Mouse (Mus musculus) heart, embryonic 16.5 days (tissue): ENCODE measurements around the gene Calhm5. TPM values are rescaled to one million over a fixed set of nuclear protein-coding genes. Genes with fewer than 3 reads are reported as not detected.

Source experiments
- ATAC-seq: fragments of 200-750 bp; cut with Nextera tagmentation; replicated peaks from 2 replicates; pipeline ENCODE4 v1.8.0; 2017; ENCODE audit warnings: moderate number of reproducible peaks; ENCODE audit not compliant: insufficient read depth, low FRiP score; ENCODE audit errors: extremely low read depth
- H3K27ac ChIP-seq: fragments of 300-500 bp; sonication (generic); 2 replicates; pipeline ENCODE4 v1.5.1; 2014; ENCODE audit warnings: mild to moderate bottlenecking, low read length, control low read depth, moderate library complexity
- H3K27me3 ChIP-seq: fragments of 300-500 bp; sonication (generic); 2 replicates; pipeline ENCODE4 v1.6.1; 2014; ENCODE audit warnings: low read length, mixed read lengths; ENCODE audit not compliant: control insufficient read depth, insufficient read depth
- H3K36me3 ChIP-seq: fragments of 300-500 bp; sonication (generic); 2 replicates; pipeline ENCODE4 v1.6.1; 2014; ENCODE audit not compliant: control insufficient read depth, insufficient read depth
- H3K4me1 ChIP-seq: fragments of 300-500 bp; sonication (generic); 2 replicates; pipeline ENCODE4 v1.6.1; 2014; ENCODE audit warnings: low read length, mixed read lengths; ENCODE audit not compliant: control insufficient read depth, insufficient read depth
- H3K4me2 ChIP-seq: fragments of 300-500 bp; sonication (generic); 2 replicates; pipeline ENCODE4 v1.6.1; 2014; ENCODE audit warnings: low read depth, mild to moderate bottlenecking, control low read depth, low read length
- H3K4me3 ChIP-seq: fragments of 300-500 bp; sonication (generic); 2 replicates; pipeline ENCODE4 v1.5.1; 2014; ENCODE audit warnings: mild to moderate bottlenecking, control low read depth, low read length
- H3K9ac ChIP-seq: fragments of 300-500 bp; sonication (generic); 2 replicates; pipeline ENCODE4 v1.6.1; 2014; ENCODE audit warnings: low read length, control low read depth
- H3K9me3 ChIP-seq: fragments of 300-500 bp; sonication (generic); replicated peaks from 2 replicates; pipeline ENCODE4 v1.6.1; 2016; ENCODE audit warnings: low read length; ENCODE audit not compliant: control insufficient read depth
- WGBS: fragments of 180-500 bp; shearing (Covaris S2); extraction: QIAGEN DNeasy Blood & Tissue Kit; methylation state at CpG from one replicate; pipeline ENCODE4 v1.1.7; 2014; 5-methylcytosine and 5-hydroxymethylcytosine counted together
- polyA plus RNA-seq: library from polyadenylated mRNA; unstranded; fragments of >200 nt; fragmentation: Nextera tagmentation; extraction: Ambion mirVana; gene quantifications from 2 replicates; pipeline ENCODE4 v1.2.1, GENCODE M21; 2015

Gene Calhm5
- polyA plus RNA-seq, 1 experiment from 2014 or later = 1.8 TPM

- H3K4me3 ChIP-seq = no peak overlapping the region
- no peak overlapping the region for H3K27ac ChIP-seq
- ATAC-seq = no peak
- H3K9me3 ChIP-seq = no peaks in the 10 kb centered on the region
- no peak overlapping the region for H3K4me2 ChIP-seq
- H3K36me3 ChIP-seq = no peaks in the 10 kb centered on the region
- H3K27me3 ChIP-seq = no peaks in the 10 kb centered on the region
- H3K4me1 ChIP-seq = no peaks in the 10 kb centered on the region
- H3K9ac ChIP-seq = no peak overlapping the region
These were observed 21.5 kb upstream of the Calhm5 start for GRCm38 (mm10) chr10:34117770-34118169.

DNA sequence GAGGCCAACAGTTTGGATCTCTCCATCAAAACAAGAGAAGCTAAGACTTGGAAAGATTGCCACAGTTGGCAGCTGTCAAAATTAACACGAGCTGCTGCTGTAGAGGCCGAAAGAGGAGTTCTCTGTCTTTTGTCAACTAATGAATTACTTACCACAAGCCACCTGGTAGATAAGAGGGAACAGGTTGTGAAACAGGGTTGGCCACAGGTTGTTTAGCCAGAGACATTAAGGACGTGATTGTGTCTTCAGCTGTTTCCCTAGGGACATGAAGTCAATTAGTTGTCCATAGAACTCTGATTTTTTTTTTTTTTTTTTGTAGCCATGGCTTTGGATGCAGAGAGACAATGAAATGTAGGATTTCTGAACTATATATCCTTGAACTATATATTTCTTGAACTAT lies 20.8 kb upstream of the Calhm5 start:
- Histone ChIP-seq H3K27me3 (no peaks in the 10 kb centered on the region), H3K4me3 (no peak overlapping the region), H3K4me2 (no peak overlapping the region), H3K4me1 (no peaks in the 10 kb centered on the region), H3K36me3 (no peaks in the 10 kb centered on the region), H3K9me3 (no peaks in the 10 kb centered on the region), H3K9ac (no peak overlapping the region), H3K27ac (no peak overlapping the region)
- WGBS = 45% methylated on average over 3 of the region's 3 CpGs
- no peak for ATAC-seq

- Histone ChIP-seq H3K9ac (no peak overlapping the region), H3K36me3 (no peaks in the 10 kb centered on the region), H3K27me3 (no peaks in the 10 kb centered on the region), H3K27ac (no peak overlapping the region), H3K4me3 (no peak overlapping the region), H3K9me3 (no peaks in the 10 kb centered on the region), H3K4me1 (no peaks in the 10 kb centered on the region), H3K4me2 (no peak overlapping the region)
- 61% methylated on average over 4 of the region's 4 CpGs for WGBS
- ATAC-seq = no peak; the same call in 1 of the 2 replicates
These were observed 15.8 kb upstream of the Calhm5 start for GRCm38 (mm10) chr10:34111964-34112738.

DNA sequence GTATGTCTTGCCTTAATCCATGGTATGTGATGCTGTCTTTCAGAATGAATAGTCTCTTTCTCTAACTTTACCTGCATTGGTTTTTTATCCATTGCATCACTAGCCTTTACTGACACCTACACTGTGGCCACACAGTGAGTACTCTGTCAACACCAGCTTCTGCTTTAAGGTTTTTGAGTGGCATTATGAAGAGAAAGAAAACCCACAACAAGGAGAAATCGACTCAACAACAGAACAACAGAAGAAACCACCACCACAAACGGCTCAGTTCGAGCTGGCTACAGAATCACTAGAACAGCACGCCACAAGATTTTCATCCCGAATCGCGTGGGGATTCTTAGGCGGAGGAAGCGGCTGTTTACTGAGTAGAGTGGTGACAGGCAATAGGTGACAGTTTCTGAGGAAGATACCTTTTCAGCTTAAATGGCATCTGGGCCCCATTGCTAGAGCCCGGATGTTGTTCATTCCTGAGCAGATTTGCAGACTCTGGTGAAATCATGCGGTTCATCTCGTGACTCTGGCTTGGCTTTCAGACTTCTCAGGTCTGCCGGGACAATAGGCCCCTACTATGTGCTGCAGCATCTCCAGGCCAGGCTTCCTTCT lies 14.6 kb upstream of the Calhm5 start:
- no peaks in the 10 kb centered on the region for H3K36me3 ChIP-seq
- H3K9ac ChIP-seq = no peak overlapping the region
- H3K4me2 ChIP-seq = no peak overlapping the region
- WGBS = 61% methylated on average over 13 of the region's 13 CpGs
- H3K4me3 ChIP-seq = no peak overlapping the region
- H3K27me3 ChIP-seq = no peaks in the 10 kb centered on the region
- ATAC-seq = 0 out of 2 replicates have a peak, but pooled peaks have one; percentile 14
- no peaks in the 10 kb centered on the region for H3K4me1 ChIP-seq
- no peaks in the 10 kb centered on the region for H3K9me3 ChIP-seq
- H3K27ac ChIP-seq = no peak overlapping the region; the same call in 1 of the 2 replicates

DNA sequence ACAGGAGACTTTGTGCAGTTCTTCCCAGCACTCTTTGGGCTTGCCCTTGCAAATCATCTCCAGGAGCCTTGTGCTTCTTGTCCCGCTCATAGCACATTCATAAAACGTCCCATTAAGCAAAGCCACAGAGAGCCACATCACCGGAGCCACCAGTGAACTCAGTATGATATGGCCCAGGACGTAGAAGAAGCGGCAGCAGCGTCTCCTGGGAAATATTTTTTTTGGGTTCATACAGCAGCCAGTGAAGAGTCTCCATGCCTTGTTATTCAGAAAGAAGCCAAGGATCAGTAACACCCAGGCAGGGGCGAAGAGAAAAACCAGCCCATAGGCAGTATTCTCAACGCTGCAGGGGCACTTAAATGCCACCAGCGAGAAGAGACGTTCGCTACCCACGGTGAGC lies 355 bp downstream of the Calhm5 start:
- Histone ChIP-seq H3K27ac (peak overlapping the region; percentile 23), H3K9ac (peak overlapping the region; percentile 68)
- peak; percentile 10; the same call in 1 of the 2 replicates for ATAC-seq

DNA sequence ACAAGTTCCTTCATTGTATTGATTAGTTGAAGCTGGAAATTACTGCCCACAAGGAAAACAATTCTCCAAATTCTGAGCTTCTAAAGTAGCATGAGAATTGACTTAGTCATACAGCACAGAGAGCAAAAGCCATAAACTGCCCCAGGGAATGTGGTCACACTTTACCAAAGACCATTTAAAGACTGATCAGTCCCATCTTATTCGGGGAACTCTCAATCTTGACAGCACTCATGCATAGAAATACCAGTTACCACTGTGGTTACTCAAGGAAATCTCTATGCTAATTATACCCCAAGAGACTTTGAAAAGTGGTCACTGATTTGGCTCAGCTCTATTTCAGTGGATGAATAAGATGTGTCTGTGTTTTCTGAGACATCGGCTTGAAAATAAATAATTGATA lies 1.2 kb downstream of the Calhm5 start:
- H3K4me1 ChIP-seq = 0 out of 2 replicates have a peak, but pooled peaks cover 4% of the 10 kb centered on the region
- H3K9me3 ChIP-seq = no peaks in the 10 kb centered on the region
- no peak for ATAC-seq
- H3K9ac ChIP-seq = no peak overlapping the region
- no peak overlapping the region for H3K27ac ChIP-seq
- peak overlapping the region; percentile 58 for H3K4me2 ChIP-seq
- 58% methylated on average over 2 of the region's 2 CpGs for WGBS
- H3K27me3 ChIP-seq = no peaks in the 10 kb centered on the region
- H3K36me3 ChIP-seq = no peaks in the 10 kb centered on the region
- H3K4me3 ChIP-seq = peak overlapping the region; percentile 57

More for the DNA sequence above, 355 bp downstream of the Calhm5 start:
- Histone ChIP-seq H3K36me3 (no peaks in the 10 kb centered on the region), H3K4me1 (0 out of 2 replicates have a peak, but pooled peaks cover 4% of the 10 kb centered on the region), H3K4me3 (peak overlapping the region; percentile 57), H3K27me3 (no peaks in the 10 kb centered on the region), H3K4me2 (peak overlapping the region; percentile 58), H3K9me3 (no peaks in the 10 kb centered on the region)
- WGBS = 43% methylated on average over 12 of the region's 12 CpGs

DNA sequence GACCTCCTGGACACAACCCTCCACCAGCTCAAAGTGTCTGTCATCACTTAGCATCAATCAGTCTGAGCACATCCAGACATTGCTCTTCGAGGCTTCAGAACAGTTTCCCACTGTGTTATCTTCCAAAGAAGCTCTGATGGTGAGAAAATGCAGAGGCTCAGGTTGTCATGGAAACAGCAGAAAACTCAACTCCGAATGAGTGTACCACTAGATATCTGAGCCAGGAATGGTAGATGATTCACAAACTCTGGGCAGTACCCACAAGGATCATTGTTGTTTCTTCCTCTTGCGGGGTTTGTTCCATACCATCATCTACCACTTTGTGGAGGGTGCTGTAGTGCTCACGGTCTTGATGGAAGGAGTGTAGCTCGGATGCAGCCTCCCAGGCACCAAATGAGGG lies 4.4 kb downstream of the Calhm5 start:
- no peaks in the 10 kb centered on the region for H3K36me3 ChIP-seq
- no peak overlapping the region for H3K4me3 ChIP-seq
- 35% methylated on average over 5 of the region's 5 CpGs for WGBS
- H3K9me3 ChIP-seq = no peaks in the 10 kb centered on the region
- ATAC-seq = no peak
- no peak overlapping the region for H3K9ac ChIP-seq
- H3K4me1 ChIP-seq = 0 out of 2 replicates have a peak, but pooled peaks cover 4% of the 10 kb centered on the region
- no peak overlapping the region for H3K27ac ChIP-seq
- H3K4me2 ChIP-seq = no peak overlapping the region
- no peaks in the 10 kb centered on the region for H3K27me3 ChIP-seq

GRCm38 (mm10) chr10:34090481-34090880 lies 5.8 kb downstream of the Calhm5 start:
- H3K4me2 ChIP-seq = no peak overlapping the region
- ATAC-seq = no peak
- WGBS = 66% methylated on average over 1 of the region's 1 CpGs
- H3K9me3 ChIP-seq = no peaks in the 10 kb centered on the region
- no peak overlapping the region for H3K4me3 ChIP-seq
- H3K36me3 ChIP-seq = no peaks in the 10 kb centered on the region
- H3K27me3 ChIP-seq = no peaks in the 10 kb centered on the region
- no peak overlapping the region for H3K9ac ChIP-seq
- no peak overlapping the region for H3K27ac ChIP-seq
- no peaks in the 10 kb centered on the region for H3K4me1 ChIP-seq

DNA sequence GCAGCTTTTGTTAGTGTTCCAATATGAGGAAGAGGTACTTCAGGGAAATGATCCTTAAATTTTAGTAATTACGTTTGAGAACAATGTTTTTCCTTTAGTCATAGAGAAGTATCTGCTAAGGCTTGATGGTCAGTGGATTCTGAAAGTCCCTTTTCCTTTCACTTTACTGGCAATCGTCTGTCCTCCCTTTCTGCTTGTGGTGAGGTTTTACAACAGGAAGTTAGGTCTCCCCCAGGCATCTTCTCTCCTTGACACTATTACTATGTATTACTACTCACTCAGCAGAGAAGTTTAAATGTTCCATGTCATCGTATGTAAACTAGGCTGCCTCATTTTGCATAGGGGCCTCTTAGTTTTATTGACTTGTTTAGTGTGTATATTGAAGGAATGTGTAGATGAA lies 6.8 kb downstream of the Calhm5 start:
- Histone ChIP-seq H3K36me3 (no peaks in the 10 kb centered on the region), H3K4me1 (no peaks in the 10 kb centered on the region), H3K27me3 (no peaks in the 10 kb centered on the region), H3K27ac (no peak overlapping the region), H3K4me2 (no peak overlapping the region), H3K9me3 (no peaks in the 10 kb centered on the region), H3K4me3 (no peak overlapping the region), H3K9ac (no peak overlapping the region)
- WGBS = 72% methylated on average over 3 of the region's 3 CpGs
- ATAC-seq = no peak
